Mouse (Mus musculus) liver, embryonic 12.5 days (tissue): Measurements from ENCODE around the gene Mnd1. TPM values are rescaled to one million over a fixed set of nuclear protein-coding genes. Genes with fewer than 3 reads are reported as not detected.
A peak's percentile ranks its signal among the peaks of the same experiment; 100 is the strongest.

Experiments used
- ATAC-seq: fragments of 200-750 bp; cut with Nextera tagmentation; 2 replicates; pipeline ENCODE4 v1.8.0; 2017; ENCODE audit warnings: moderate number of reproducible peaks, mild to moderate bottlenecking, moderate library complexity
- H3K27ac ChIP-seq: fragments of 300-500 bp; sonication (generic); 2 replicates; pipeline ENCODE4 v1.5.1; 2016; ENCODE audit warnings: mild to moderate bottlenecking
- H3K27me3 ChIP-seq: fragments of 300-500 bp; sonication (generic); replicated peaks from 2 replicates; pipeline ENCODE4 v1.6.1; 2016; ENCODE audit warnings: mild to moderate bottlenecking, moderate library complexity
- H3K36me3 ChIP-seq: fragments of 300-500 bp; sonication (generic); 2 replicates; pipeline ENCODE4 v1.6.1; 2016; ENCODE audit warnings: mild to moderate bottlenecking, moderate library complexity
- H3K4me1 ChIP-seq: fragments of 300-500 bp; sonication (generic); 2 replicates; pipeline ENCODE4 v1.6.1; 2016
- H3K4me2 ChIP-seq: fragments of 300-500 bp; sonication (generic); 2 replicates; pipeline ENCODE4 v1.6.1; 2016; ENCODE audit warnings: mild to moderate bottlenecking, moderate library complexity
- H3K4me3 ChIP-seq: fragments of 300-500 bp; sonication (generic); 2 replicates; pipeline ENCODE4 v1.5.1; 2016; ENCODE audit warnings: mild to moderate bottlenecking, moderate library complexity
- H3K9ac ChIP-seq: fragments of 300-500 bp; sonication (generic); 2 replicates; pipeline ENCODE4 v1.6.1; 2016; ENCODE audit warnings: mild to moderate bottlenecking, moderate library complexity
- H3K9me3 ChIP-seq: fragments of 300-500 bp; sonication (generic); replicated peaks from 2 replicates; pipeline ENCODE4 v1.6.1; 2016; ENCODE audit warnings: mild to moderate bottlenecking, moderate library complexity
- WGBS: fragments of 180-500 bp; shearing (Covaris S2); methylation state at CpG from one replicate; pipeline ENCODE4 v1.1.7; 2016; ENCODE audit not compliant: insufficient replicate concordance; 5-methylcytosine and 5-hydroxymethylcytosine counted together
- polyA plus RNA-seq: library from polyadenylated mRNA; unstranded; fragments of >200 nt; fragmentation: Nextera tagmentation; extraction: Ambion mirVana; gene quantifications from 2 replicates; pipeline ENCODE4 v1.2.1, GENCODE M21; 2016

The Mnd1 gene
- polyA plus RNA-seq, 1 experiment from 2014 or later = 12.3 TPM

- Histone ChIP-seq H3K9me3 (no peaks in the 10 kb centered on the region), H3K4me2 (peak overlapping the region; percentile 97), H3K9ac (peak overlapping the region; percentile 97), H3K4me3 (peak overlapping the region; percentile 88), H3K4me1 (peaks cover 85% of the 10 kb centered on the region), H3K36me3 (peaks cover 11% of the 10 kb centered on the region; the same call in 1 of the 2 replicates), H3K27me3 (no peaks in the 10 kb centered on the region), H3K27ac (peak overlapping the region; percentile 97)
- 35% methylated on average over 1 of the region's 1 CpGs for WGBS
- ATAC-seq = no peak
Measured at GRCm38 (mm10) chr3:84038126-84038525, 117.5 kb downstream of the Mnd1 start.

Other genes starting within 250 kb of the Mnd1 start
- gene Tmem131l, start 115.6 kb downstream of the Mnd1 start, polyA plus RNA-seq = 30.3 and 32.0 TPM in 2 replicates
- gene Gm6525, start 18.3 kb upstream of the Mnd1 start, polyA plus RNA-seq = 0.30 TPM in 1 of 2 replicates, not detected in the other
- gene Trim2, start 151.1 kb upstream of the Mnd1 start, polyA plus RNA-seq = 4.0 and 5.2 TPM in 2 replicates